Mouse (Mus musculus): ENCODE data around the gene Ube2n.
"Not testable (repeated sequence)": the region's sequence is repeated elsewhere in the genome, so short reads cannot be mapped to it uniquely, and the experiment has no call there.

Gene Ube2n

GRCm38 (mm10) chr10:95549080-95549479, 34.1 kb downstream of the Ube2n start:
- in situ Hi-C loops (cut with MboI; ENCODE audit: low pct_unique_long_range_greater_than_20kb in 1 of 2, low sequenced_read_pairs in 2 of 2, unreplicated experiment in 1 of 2), result not testable (repeated sequence)

- in situ Hi-C loops (cut with MboI; ENCODE audit: low pct_unique_long_range_greater_than_20kb in 1 of 2, low sequenced_read_pairs in 2 of 2, unreplicated experiment in 1 of 2), result loop anchor here (10.0 to 25.0 kb wide), 3 partner anchors 314 to 537 kb away; no protein-coding TSS in a partner anchor
Measured at GRCm38 (mm10) chr10:95550506-95550905, 35.6 kb downstream of the Ube2n start.

GRCm38 (mm10) chr10:95551752-95552151, 36.8 kb downstream of the Ube2n start:
- in situ Hi-C loops (cut with MboI; ENCODE audit: low pct_unique_long_range_greater_than_20kb in 1 of 2, low sequenced_read_pairs in 2 of 2, unreplicated experiment in 1 of 2), result loop anchor here (10.0 to 25.0 kb wide), 3 partner anchors 313 to 536 kb away; no protein-coding TSS in a partner anchor

DNA sequence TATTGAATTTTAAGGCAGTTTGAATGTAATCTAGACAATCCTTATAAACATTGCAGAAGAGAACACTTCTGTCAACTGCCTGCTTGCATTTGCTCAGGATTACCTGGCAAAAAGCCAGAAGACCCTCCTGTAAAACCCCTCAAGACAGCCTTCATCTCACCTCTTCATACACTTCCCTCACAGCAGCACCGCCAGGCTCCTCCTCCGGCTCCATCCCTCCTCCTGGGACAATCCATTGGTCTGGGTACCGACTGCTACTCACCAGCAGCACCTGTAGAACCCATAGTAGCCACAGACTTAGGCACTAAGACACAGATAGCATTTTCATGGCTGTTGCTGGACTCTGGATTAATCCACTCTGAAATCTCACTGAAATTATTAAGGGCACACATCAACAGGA, 37.4 kb downstream of the Ube2n start:
- in situ Hi-C loops (cut with MboI; ENCODE audit: low pct_unique_long_range_greater_than_20kb in 1 of 2, low sequenced_read_pairs in 2 of 2, unreplicated experiment in 1 of 2), result loop anchor here (10.0 to 25.0 kb wide), 3 partner anchors 312 to 535 kb away; no protein-coding TSS in a partner anchor

GRCm38 (mm10) chr10:95555866-95556265, 40.9 kb downstream of the Ube2n start:
- in situ Hi-C loops (cut with MboI; ENCODE audit: low pct_unique_long_range_greater_than_20kb in 1 of 2, low sequenced_read_pairs in 2 of 2, unreplicated experiment in 1 of 2), result loop anchor here (10.0 to 25.0 kb wide), 3 partner anchors 309 to 531 kb away; no protein-coding TSS in a partner anchor

DNA sequence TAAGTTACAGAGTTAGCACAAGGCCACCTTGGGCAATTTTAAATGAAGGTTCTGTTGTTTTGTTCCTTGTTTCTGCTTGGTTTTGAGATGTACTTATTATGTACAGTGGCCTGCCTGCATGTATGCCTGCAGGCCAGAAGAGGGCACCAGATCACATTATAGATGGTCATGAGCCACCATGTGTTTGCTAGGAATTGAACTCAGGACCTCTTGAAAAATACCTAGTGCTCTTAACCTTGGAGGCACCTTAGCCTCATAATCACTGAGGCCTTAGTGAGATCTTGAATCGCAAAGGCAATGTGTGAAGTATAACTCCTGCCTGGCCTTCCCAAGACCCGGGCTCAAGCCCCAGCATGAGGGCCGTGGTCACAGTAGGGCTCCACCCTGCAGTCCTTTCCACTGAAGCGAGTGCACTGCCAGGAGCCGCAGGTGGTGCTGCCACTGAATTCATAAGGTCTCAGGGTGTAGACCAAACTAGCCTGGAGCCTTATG, 42.4 kb downstream of the Ube2n start:
- in situ Hi-C loops (cut with MboI; ENCODE audit: low pct_unique_long_range_greater_than_20kb in 1 of 2, low sequenced_read_pairs in 2 of 2, unreplicated experiment in 1 of 2), result loop anchor here (10.0 to 25.0 kb wide), 3 partner anchors 307 to 530 kb away; no protein-coding TSS in a partner anchor

DNA sequence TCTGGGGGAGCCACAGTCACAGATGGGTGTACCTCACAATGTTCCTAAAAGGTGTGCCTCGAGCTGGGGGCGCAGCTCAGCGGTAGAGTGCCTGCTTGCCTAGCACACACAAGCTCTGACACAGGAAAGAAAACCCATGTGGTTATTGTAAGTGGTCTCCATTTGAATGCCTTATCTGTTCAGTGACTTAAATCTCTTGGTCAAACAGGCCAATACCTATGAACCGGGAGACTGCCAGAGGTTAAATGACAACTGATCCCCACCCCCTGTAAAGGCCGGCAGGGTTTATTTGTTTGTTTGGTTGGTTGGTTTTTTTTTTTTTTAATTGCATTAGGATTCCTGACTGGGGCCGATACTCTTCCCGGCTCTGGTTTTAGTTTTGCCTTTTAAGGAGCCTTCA, 44.5 kb downstream of the Ube2n start:
- in situ Hi-C loops (cut with MboI; ENCODE audit: low pct_unique_long_range_greater_than_20kb in 1 of 2, low sequenced_read_pairs in 2 of 2, unreplicated experiment in 1 of 2), result loop anchor here (10.0 to 25.0 kb wide), 3 partner anchors 305 to 528 kb away; no protein-coding TSS in a partner anchor

DNA sequence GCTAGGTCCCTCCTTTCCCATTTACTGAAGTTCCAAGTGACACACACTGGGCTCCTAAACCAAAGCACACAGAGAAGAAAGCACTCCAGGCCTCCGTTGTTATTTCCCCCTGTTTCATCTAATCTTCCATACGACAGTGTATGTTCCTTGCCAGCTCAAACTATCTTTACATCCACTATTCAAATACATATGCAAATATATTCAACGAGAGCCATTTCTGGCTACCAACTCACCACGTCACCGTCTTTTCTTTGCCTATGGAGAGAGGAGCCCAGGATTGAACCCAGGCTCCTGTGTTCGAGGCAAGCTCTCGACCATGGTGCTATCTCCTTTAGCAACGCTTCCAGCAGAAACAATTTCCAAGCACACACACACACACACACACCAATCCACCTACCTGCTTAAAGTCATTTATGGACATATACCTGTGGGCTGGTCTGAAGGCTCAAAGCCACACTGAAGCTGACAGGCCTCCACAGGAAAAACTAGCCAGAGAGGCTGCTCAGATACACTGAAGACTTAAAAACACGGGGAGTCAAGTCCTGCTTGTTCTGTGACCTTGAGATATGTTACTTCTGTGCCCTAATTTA, 45.5 kb downstream of the Ube2n start:
- in situ Hi-C loops (cut with MboI; ENCODE audit: low pct_unique_long_range_greater_than_20kb in 1 of 2, low sequenced_read_pairs in 2 of 2, unreplicated experiment in 1 of 2), result loop anchor here in 1 of 2 experiments (25.0 kb wide), 1 partner anchor 527 kb away; no protein-coding TSS in a partner anchor

DNA sequence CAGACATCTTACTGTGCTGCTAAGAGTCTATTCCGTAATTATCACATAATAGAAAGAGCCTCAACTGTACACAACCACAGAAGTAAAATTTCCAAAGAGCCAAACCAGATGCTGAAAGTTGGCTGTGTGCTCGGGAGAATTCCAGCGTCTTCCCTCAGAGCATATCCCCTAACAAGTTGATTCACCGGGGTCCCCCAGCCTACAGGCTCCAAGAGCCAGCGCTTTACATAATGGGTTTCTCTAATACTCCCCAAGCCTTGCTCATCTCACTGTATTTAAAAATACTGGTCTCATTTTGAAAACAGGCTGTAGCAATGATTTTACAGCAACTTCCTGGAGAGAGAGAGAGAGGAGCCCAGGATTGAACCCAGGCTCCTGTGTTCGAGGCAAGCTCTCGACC, 46.7 kb downstream of the Ube2n start:
- in situ Hi-C loops (cut with MboI; ENCODE audit: low pct_unique_long_range_greater_than_20kb in 1 of 2, low sequenced_read_pairs in 2 of 2, unreplicated experiment in 1 of 2), result loop anchor here in 1 of 2 experiments (25.0 kb wide), 1 partner anchor 526 kb away; no protein-coding TSS in a partner anchor

GRCm38 (mm10) chr10:95562395-95562794, 47.5 kb downstream of the Ube2n start:
- in situ Hi-C loops (cut with MboI; ENCODE audit: low pct_unique_long_range_greater_than_20kb in 1 of 2, low sequenced_read_pairs in 2 of 2, unreplicated experiment in 1 of 2), result loop anchor here in 1 of 2 experiments (25.0 kb wide), 1 partner anchor 525 kb away; no protein-coding TSS in a partner anchor

DNA sequence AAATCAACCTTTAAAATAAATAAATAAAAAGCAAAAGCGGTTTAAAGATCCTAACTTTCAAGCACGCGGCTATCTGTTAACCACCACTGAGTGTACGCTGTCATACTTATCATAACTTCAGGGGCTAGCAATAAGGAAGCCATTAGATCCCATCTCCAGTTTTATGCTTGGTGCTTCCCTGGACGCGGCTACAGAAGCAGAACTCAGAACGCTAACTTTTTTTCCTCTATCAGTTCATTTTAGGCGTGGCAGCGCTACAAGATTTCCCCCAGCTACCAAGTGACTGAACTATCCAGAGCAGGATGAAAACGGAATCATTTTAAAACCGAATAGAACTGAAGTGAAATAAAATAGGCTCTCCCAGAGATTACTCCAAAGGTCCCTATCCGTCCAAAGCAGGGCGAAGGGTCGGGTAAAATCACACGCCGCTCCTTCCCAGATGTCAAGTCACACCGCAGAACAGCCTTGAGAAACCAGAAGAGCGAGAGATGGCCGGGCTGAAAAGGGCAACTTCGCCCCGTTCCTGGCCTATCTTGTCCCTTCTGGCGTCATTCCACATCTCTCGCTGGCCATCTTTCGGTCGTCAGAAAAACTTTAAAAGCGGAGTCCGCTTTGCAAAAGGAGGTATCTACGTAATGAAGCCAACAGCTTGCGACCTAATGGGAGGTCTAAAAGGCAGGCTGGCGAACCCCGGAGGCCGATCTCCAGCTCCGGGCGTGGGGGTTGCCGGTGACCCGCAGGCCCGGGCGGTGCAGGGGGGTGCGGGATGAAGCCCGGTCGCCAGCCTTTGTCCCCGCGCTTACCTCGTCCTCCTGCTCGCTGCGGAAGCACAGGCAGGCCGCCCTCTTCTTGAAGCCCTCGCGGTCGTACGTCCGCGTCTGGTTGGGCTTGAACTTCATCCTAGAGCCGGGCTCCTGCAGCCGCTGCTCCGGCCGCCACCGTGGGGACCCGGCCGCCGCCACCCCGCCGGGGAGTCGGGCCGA, 48.2 kb downstream of the Ube2n start:
- in situ Hi-C loops (cut with MboI; ENCODE audit: low pct_unique_long_range_greater_than_20kb in 1 of 2, low sequenced_read_pairs in 2 of 2, unreplicated experiment in 1 of 2), result loop anchor here in 1 of 2 experiments (25.0 kb wide), 1 partner anchor 524 kb away; no protein-coding TSS in a partner anchor

DNA sequence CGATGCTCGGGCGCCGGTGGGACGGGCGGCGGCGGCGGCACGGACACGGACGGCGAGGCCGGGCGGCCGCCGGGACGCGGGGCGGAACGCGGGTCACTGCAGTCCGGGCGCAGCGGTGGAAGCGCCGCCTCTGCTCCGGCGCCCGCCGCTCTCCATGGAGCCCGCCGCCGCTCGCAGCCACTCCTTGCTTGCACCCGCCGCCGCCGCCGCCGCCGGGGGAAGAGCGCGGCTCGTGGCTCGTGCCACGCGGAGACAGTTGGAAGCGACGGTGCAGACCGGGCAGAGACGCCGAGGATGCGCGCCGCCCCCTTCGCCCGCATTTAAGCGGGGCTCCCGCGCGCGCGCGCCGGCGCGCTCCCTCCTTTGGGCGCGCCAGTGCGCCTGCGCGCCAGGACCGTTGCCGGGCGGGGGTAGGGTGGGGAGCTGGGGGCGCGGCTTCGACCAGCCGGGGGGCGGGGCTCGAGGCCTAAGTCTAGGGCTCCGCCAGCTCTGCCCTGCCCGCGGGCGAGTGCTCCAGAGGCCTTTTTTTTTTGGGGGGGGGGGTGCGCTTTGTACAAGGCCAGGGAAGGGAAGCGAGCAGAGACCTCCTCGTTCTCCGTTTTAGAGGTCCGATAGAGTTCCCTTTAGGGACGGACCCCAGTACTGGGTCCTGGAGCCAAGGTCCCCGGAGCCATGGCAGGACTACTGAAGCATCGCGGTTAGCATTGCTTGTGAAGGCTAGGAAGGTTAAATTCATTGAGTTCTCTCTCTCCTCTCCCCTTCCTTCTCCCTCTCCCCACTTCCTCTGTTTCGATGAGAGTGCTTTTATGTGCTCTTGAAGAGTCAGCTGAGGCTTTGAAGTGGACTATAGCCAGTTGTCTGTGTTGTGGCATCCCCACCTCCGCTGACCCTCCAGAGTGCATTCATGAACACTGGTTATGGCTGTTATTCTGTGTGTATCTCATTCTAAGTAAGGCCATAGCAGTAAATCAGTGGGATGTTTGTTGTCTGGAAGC, 49.2 kb downstream of the Ube2n start, which contains the start of gene Nudt4:
Gene Nudt4 (minus strand): TSS at position 296 of the 995 bp plus-strand sequence.
- in situ Hi-C loops (cut with MboI; ENCODE audit: low pct_unique_long_range_greater_than_20kb in 1 of 2, low sequenced_read_pairs in 2 of 2, unreplicated experiment in 1 of 2), result loop anchor here in 1 of 2 experiments (25.0 kb wide), 1 partner anchor 523 kb away; no protein-coding TSS in a partner anchor

GRCm38 (mm10) chr10:95565156-95565854, 50.4 kb downstream of the Ube2n start:
- in situ Hi-C loops (cut with MboI; ENCODE audit: low pct_unique_long_range_greater_than_20kb in 1 of 2, low sequenced_read_pairs in 2 of 2, unreplicated experiment in 1 of 2), result loop anchor here (5.0 to 25.0 kb wide), 2 partner anchors 37 to 522 kb away; no protein-coding TSS in a partner anchor

DNA sequence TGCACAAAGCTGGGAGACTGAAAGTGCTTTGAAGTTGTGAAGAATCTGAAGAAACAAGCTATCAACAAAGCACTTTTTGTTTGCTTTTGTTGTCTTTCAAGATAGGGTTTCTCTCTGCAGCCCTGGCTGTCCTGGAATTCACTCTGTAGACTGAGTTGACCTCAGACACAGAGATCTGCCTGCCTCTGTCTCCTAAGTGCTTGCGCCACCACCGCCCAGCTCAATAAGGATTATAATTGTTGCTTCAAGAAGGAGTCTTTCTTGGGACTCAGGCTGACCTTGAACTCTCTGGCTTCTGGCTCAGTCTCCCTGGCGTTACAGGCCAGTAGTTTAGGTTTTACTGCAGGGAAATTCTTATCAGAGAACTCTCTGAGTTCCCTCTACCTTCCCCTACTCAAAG, 51.8 kb downstream of the Ube2n start:
- in situ Hi-C loops (cut with MboI; ENCODE audit: low pct_unique_long_range_greater_than_20kb in 1 of 2, low sequenced_read_pairs in 2 of 2, unreplicated experiment in 1 of 2), result loop anchor here (5.0 to 25.0 kb wide), 2 partner anchors 36 to 521 kb away; no protein-coding TSS in a partner anchor

DNA sequence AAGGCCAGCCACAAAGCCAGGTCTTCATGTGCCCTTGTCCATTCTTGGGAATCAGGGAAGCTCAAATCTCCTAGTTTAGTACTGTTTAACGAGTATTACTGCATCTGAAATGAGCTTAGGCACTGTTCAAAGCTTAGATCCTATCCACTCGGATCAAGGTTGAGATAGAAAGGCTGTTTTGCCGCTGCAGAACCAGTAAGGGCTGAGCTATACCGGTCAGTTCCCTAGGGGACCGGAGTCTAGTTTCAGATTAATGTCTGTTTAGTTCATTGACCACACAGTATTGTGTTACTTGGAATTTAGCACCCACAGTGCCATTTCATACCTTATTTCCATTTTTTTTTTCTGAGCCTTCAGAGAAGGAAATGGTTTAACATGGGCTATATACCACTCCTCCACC, 52.6 kb downstream of the Ube2n start:
- in situ Hi-C loops (cut with MboI; ENCODE audit: low pct_unique_long_range_greater_than_20kb in 1 of 2, low sequenced_read_pairs in 2 of 2, unreplicated experiment in 1 of 2), result loop anchor here (5.0 to 25.0 kb wide), 2 partner anchors 35 to 520 kb away; no protein-coding TSS in a partner anchor

DNA sequence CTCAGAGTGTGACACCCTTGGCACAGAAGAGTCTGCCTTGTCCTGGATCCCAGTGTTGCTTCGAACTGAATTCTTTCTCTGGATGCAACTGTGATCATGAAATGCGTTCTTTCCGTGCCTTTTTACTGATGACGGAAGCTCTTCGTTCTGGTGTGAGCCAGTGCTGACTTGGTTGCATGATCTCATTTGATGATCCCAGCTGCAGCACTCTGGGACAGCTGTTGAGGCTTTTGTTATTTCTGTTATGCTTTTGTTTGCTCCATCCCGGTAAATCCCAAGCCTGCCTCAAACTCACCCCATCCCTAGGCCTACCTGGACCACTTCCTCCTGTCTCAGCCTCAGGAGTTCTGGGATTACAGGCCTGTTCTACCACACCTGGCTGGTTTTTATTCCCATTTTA, 53.1 kb downstream of the Ube2n start:
- in situ Hi-C loops (cut with MboI; ENCODE audit: low pct_unique_long_range_greater_than_20kb in 1 of 2, low sequenced_read_pairs in 2 of 2, unreplicated experiment in 1 of 2), result loop anchor here (5.0 to 25.0 kb wide), 2 partner anchors 34 to 519 kb away; no protein-coding TSS in a partner anchor
